Mouse (Mus musculus) fibroblast of lung, adult 2 months (primary cell): ENCODE results near the gene Cby1.

Source experiments
- DNase-seq: peaks from one replicate; pipeline ENCODE4 v3.0.0-alpha.2; 2011; ENCODE audit warnings: low read depth

The Cby1 gene

GRCm38 (mm10) chr15:79706603-79707214 lies 47.7 kb downstream of the Cby1 start:
- DNase-seq: no peak

GRCm38 (mm10) chr15:79708229-79708822 lies 49.3 kb downstream of the Cby1 start:
- DNase-seq: no peak

DNA sequence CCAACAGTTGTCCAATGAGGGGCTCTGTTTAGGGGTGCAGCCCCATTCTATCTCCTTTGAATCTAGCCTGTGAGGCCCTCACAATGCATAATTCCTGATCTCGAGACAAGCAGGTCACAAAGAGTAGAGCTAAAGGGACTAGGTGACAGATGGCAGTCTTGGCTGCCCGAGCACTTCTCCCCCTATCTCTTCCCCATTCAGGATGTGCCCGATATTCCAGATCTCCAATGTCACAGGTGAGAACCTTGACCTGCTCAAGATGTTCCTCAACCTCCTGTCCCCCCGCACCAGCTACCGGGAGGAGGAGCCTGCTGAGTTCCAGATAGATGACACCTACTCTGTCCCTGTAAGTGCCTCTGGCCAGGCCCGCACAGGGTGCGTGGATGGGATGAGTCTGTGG lies 56.6 kb downstream of the Cby1 start:
- DNase-seq: no peak

DNA sequence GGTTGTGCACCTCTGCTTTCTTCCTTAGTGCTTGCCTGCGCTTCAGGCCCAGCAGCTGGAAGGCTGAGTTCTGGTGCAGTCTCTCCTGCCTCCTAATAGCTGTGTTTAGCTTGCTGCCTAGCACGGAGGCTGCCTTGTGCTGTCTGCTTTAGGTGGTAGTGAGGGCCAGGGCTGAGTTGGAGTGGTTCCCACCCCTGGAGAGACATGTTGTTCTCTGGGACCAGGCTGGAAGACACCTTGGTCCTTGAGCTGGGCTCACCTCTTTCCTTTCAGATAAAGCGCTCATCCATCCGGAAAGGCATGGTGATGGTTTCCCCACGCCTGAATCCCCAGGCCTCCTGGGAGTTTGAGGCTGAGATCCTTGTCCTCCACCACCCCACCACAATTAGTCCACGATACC lies 57.7 kb downstream of the Cby1 start:
- no peak for DNase-seq
